Mouse (Mus musculus): ENCODE data around the gene Clock. TPM values are rescaled to one million over a fixed set of nuclear protein-coding genes. Genes with fewer than 3 reads are reported as not detected.

Clock gene
- 11.7 and 13.5 TPM in 2 replicates for polyA plus RNA-seq (2015; fragmentation: Nextera tagmentation; extraction: Ambion mirVana)

DNA sequence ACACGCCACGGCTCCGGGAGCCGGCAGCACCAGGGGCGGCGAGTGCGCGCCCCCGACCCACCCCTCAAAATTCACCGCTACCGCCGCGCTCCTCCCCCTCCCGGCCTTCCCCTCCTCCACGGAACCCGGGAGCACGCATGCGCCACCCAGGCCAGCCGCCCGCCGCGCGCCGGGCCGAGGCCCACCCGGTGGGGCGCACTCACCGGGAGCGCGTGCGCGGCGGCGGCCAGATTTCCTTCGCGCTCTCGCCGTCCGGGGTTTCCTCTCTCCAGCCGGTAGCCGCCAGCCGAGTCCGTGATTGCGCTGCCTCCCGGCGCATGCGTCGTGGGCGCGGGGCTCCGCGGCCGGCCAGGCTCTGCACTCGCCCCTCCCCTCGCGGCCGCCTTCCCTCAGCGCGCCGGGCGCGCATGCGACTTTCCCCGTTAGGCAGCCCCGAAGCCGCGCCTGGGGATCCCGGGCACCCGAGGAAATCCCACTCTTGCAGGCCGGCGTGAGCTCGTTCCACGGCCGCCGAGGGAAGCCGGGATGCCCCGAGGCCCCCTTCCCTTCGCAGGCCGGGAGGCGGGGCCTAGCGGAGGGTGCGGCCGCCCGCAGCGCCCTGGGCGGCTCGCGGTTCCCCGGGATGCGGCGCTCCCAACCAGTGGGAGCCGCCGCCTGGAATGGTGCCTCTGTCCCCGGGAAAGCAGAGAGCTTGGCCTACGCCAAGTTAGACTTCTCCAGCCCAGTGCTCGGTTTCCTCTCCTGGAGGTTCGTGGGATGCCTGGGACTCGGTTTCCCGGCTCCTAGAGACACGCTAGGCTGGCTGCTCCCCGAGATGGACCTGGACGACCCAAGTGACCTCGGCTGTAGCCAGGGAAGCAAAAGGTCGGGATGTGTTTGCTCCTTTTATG lies at the start of gene Clock:
TSS of gene Clock (minus strand) at position 341 of the 890 bp plus-strand sequence.
- Histone ChIP-seq H3K27ac (peak within 1 kb of the TSS; percentile 98), H3K4me1 (peaks cover 24% of the 10 kb centered on the region), H3K9me3 (no peaks in the 10 kb centered on the region), H3K9ac (peak within 1 kb of the TSS; percentile 95), H3K36me3 (no peaks in the 10 kb centered on the region), H3K27me3 (no peaks in the 10 kb centered on the region), H3K4me2 (peak within 1 kb of the TSS; percentile 94), H3K4me3 (peak within 1 kb of the TSS; percentile 100)
- peak; percentile 88 for ATAC-seq (ENCODE audit: borderline replicate concordance, extremely low read depth, low FRiP score, low TSS enrichment)
- WGBS = 0% methylated on average over 66 of the region's 104 CpGs

DNA sequence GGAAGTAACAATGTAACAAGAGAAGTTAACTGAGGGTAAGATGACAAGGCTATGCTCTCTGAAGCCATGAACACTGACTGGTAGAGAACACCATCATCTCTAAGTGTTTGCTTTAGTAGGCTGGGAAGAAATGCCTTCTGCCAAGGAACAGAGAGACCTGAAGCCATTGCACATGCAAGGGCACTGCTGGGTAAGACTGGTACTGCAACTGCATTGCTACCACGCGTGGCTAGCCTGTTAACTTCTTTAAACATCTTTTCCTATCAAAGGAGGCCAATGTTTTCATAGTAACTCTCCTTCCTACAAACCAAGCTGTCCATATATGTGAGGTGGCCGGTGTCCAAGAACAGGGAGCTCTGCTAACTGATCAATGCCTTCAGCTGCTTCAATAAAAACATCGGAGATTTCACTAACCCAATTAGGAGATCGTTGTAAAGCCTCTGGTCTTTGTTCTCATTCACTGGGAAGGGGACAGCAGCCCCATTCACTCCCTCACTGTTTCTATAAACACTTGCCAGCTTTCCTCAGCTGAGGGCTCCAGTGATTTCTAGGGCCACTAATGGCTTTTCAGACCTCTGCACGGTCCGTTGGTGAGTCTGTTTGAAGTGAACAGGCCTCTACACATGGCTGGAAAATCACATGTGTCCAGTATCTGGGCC lies 47.5 kb upstream of the Clock start:
- ATAC-seq (ENCODE audit: borderline replicate concordance, extremely low read depth, low FRiP score, low TSS enrichment) = no peak
- Histone ChIP-seq H3K9me3 (no peaks in the 10 kb centered on the region), H3K4me3 (no peak overlapping the region), H3K27me3 (no peaks in the 10 kb centered on the region), H3K9ac (no peak overlapping the region), H3K4me2 (no peak overlapping the region), H3K36me3 (no peaks in the 10 kb centered on the region), H3K27ac (no peak overlapping the region), H3K4me1 (0 out of 2 replicates have a peak, but pooled peaks cover 5% of the 10 kb centered on the region)
- WGBS = 56% methylated on average over 7 of the region's 7 CpGs

DNA sequence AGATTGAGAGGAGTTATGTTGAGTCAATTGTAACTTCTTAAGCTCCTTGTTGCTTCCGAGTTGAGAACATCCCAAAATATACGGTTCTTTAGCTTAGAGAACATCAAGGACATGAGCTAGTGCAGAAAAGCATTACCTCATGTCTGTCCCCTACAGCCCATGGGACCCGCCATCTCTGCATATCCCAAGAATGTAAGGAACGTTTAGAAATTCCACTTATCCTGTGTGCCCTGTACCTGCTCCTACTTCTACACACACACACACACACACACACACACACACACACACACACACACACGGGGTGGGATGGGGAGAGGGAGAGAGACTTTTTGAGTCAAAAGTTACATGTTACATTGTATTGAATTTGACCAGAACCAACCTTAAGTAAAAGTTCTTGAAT lies 46.9 kb upstream of the Clock start:
- WGBS = 51% methylated on average over 5 of the region's 5 CpGs
- no peak for ATAC-seq (ENCODE audit: borderline replicate concordance, extremely low read depth, low FRiP score, low TSS enrichment)
- no peak overlapping the region for H3K4me3 ChIP-seq
- H3K4me1 ChIP-seq = 0 out of 2 replicates have a peak, but pooled peaks cover 5% of the 10 kb centered on the region
- H3K9ac ChIP-seq = no peak overlapping the region
- no peak overlapping the region for H3K27ac ChIP-seq
- no peak overlapping the region for H3K4me2 ChIP-seq
- no peaks in the 10 kb centered on the region for H3K27me3 ChIP-seq
- H3K36me3 ChIP-seq = no peaks in the 10 kb centered on the region
- H3K9me3 ChIP-seq = no peaks in the 10 kb centered on the region

DNA sequence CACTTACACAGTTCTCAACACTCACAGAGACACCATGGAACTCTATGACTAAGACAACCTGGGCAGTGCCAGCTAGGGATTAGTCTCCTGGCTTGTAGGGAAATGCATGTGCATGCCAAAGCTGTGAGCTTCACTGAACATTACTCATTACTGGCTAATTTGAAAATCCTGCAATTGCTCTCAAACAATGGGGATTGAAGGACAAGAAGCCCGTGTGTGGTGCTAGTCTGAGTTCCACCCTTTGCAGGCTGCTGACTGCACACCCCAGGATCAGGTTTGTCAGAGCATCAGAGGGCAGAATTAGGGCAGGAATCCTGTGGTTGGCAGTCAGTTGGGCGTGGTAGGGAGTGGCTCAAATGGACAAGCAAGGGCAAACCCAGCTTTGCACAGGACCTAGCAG lies 41.5 kb upstream of the Clock start:
- Histone ChIP-seq H3K27ac (no peak overlapping the region), H3K36me3 (no peaks in the 10 kb centered on the region), H3K4me2 (no peak overlapping the region), H3K27me3 (no peaks in the 10 kb centered on the region), H3K9ac (no peak overlapping the region), H3K9me3 (no peaks in the 10 kb centered on the region), H3K4me3 (no peak overlapping the region), H3K4me1 (no peaks in the 10 kb centered on the region)
- no peak for ATAC-seq (ENCODE audit: borderline replicate concordance, extremely low read depth, low FRiP score, low TSS enrichment)
- 71% methylated on average over 2 of the region's 2 CpGs for WGBS

DNA sequence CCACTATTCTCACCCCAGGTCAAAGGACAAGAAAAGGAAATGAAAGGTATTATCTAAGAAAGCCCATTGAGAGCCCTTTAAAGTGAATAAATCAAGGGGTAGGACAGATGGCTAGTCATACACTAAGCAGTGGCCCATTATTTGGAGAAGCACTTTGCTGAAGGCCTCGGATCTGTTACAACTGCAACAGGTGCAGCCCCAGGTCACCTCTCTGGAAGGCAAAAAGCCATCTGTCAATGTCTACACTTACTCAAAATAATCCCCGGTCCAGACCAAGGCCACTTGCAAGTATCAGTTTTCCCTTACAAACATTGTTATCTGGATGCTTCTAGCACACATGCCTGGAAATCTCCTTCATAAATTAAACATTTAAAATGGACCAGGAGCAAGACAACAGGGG lies 36.3 kb upstream of the Clock start:
- Histone ChIP-seq H3K4me1 (no peaks in the 10 kb centered on the region), H3K9ac (no peak overlapping the region), H3K4me2 (no peak overlapping the region), H3K9me3 (no peaks in the 10 kb centered on the region), H3K4me3 (no peak overlapping the region), H3K36me3 (no peaks in the 10 kb centered on the region), H3K27me3 (no peaks in the 10 kb centered on the region), H3K27ac (no peak overlapping the region)
- ATAC-seq (ENCODE audit: borderline replicate concordance, extremely low read depth, low FRiP score, low TSS enrichment) = no peak
- 29% methylated on average over 2 of the region's 2 CpGs for WGBS

DNA sequence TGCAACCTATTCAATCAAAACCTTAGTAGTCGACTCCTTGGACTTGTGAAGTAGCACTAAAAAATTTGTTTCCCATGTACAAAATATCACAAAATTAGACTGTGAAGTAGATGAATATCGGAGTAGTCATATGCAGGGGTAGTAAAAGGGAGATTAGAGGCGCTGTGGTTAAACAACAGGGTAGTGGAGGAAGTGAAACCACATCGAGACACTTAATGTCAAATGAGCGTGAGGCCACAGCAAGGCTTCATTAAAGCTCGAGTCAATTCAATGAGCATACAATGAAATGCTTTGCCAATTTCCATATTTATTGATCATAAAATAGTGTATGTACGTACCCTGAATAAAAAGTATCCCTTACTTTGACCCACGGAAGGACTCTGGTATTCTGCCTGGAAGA lies 32.5 kb upstream of the Clock start:
- no peaks in the 10 kb centered on the region for H3K27me3 ChIP-seq
- WGBS = 82% methylated on average over 8 of the region's 8 CpGs
- no peak overlapping the region for H3K9ac ChIP-seq
- H3K4me2 ChIP-seq = no peak overlapping the region
- no peak overlapping the region for H3K27ac ChIP-seq
- no peaks in the 10 kb centered on the region for H3K9me3 ChIP-seq
- no peaks in the 10 kb centered on the region for H3K36me3 ChIP-seq
- H3K4me3 ChIP-seq = no peak overlapping the region
- ATAC-seq (ENCODE audit: borderline replicate concordance, extremely low read depth, low FRiP score, low TSS enrichment) = no peak
- no peaks in the 10 kb centered on the region for H3K4me1 ChIP-seq

DNA sequence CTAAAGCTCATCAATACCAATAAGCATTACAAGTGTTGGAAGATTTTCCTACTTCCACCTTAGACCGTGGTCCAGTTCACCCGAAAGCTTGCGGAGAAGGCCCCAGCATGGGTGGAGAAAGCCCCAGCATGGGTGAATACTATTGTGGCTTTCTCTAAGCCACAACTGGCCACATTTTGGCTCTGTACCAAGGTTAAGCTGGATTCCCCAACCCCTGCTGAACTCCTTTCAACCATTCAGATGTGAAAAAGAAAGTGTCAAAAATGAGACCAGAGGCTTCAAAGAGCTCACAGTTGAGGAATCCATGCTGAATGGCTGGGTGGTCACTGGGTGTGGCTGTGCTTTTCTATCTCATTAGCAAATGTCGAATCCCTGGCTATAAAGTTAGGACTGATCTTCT lies 29.2 kb upstream of the Clock start:
- H3K27me3 ChIP-seq = no peaks in the 10 kb centered on the region
- H3K36me3 ChIP-seq = no peaks in the 10 kb centered on the region
- H3K9ac ChIP-seq = no peak overlapping the region
- ATAC-seq (ENCODE audit: borderline replicate concordance, extremely low read depth, low FRiP score, low TSS enrichment) = no peak
- 77% methylated on average over 4 of the region's 4 CpGs for WGBS
- no peak overlapping the region for H3K27ac ChIP-seq
- H3K9me3 ChIP-seq = no peaks in the 10 kb centered on the region
- no peak overlapping the region for H3K4me3 ChIP-seq
- H3K4me1 ChIP-seq = no peaks in the 10 kb centered on the region
- no peak overlapping the region for H3K4me2 ChIP-seq

DNA sequence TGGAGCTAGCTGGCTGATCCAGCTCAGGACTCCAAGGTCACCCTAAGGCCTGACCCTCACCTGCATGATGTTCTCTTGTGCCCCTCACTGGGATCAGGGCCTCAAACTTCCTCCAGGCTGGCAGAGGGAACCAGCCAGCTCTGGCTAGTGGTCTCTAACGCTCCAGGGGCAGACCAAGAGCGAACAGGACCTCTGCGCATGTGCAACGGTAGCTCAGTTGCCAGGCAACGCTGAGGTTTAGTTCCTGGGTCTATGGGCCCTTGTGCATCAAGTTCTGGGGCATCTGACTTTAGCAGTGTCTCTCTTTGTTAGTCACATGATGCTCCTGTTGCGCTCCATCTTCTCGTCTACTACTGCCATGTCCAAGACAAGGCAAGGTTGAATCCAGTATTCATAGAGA lies 26.4 kb upstream of the Clock start, which contains the start of gene Pdcl2:
TSS of gene Pdcl2 (minus strand) at position 204 of the 400 bp plus-strand sequence.
- ATAC-seq (ENCODE audit: borderline replicate concordance, extremely low read depth, low FRiP score, low TSS enrichment) = no peak
- Histone ChIP-seq H3K27me3 (no peaks in the 10 kb centered on the region), H3K4me1 (no peaks in the 10 kb centered on the region), H3K9ac (no peak within 1 kb of the TSS), H3K36me3 (no peaks in the 10 kb centered on the region), H3K27ac (no peak within 1 kb of the TSS), H3K9me3 (no peaks in the 10 kb centered on the region), H3K4me3 (no peak within 1 kb of the TSS), H3K4me2 (no peak within 1 kb of the TSS)
- 88% methylated on average over 7 of the region's 7 CpGs for WGBS

DNA sequence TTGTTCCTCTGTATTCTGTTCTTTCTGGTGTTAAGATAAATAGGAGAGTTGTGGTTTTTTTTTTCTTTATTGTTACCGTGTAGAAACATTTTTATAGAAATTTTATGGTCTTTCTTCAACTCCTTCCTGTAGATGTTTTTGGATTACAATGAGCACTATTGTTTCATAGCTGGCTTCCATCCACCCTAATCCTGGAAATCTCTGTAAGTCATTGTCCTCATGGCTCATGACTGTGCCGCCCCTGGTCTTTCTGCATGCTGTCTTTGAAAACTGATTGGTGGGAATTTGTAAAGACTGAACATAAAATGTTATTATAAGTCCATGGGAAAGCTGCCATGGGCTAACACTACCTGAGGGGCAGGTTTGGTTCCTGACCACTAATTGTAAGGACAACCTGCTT lies 22.7 kb upstream of the Clock start:
- no peak overlapping the region for H3K9ac ChIP-seq
- 61% methylated on average over 2 of the region's 2 CpGs for WGBS
- no peaks in the 10 kb centered on the region for H3K27me3 ChIP-seq
- no peak overlapping the region for H3K27ac ChIP-seq
- H3K4me2 ChIP-seq = no peak overlapping the region
- H3K4me3 ChIP-seq = no peak overlapping the region
- H3K36me3 ChIP-seq = no peaks in the 10 kb centered on the region
- ATAC-seq (ENCODE audit: borderline replicate concordance, extremely low read depth, low FRiP score, low TSS enrichment) = no peak
- H3K4me1 ChIP-seq = no peaks in the 10 kb centered on the region
- no peaks in the 10 kb centered on the region for H3K9me3 ChIP-seq

DNA sequence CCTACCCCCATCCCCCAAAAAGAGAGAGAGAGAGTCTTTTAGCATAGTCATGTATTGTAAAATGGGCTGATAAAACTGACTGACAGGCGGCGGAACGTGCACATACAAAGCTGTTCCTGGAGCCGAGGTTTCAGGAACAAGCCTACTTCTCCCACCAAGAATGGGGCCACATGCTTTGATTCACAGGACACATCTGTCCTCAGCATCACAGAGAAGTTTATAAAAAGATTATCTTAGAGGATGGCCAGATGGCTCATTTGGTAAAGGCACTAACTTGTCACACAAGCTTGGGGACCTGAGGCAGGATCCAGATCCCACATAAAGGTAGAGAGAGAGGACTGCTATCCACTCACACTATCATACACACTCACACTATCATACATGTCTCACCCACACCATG lies 20.5 kb upstream of the Clock start:
- H3K36me3 ChIP-seq = no peaks in the 10 kb centered on the region
- H3K9me3 ChIP-seq = no peaks in the 10 kb centered on the region
- H3K4me2 ChIP-seq = no peak overlapping the region
- H3K4me1 ChIP-seq = no peaks in the 10 kb centered on the region
- no peak overlapping the region for H3K27ac ChIP-seq
- H3K4me3 ChIP-seq = no peak overlapping the region
- 78% methylated on average over 4 of the region's 4 CpGs for WGBS
- H3K9ac ChIP-seq = no peak overlapping the region
- H3K27me3 ChIP-seq = no peaks in the 10 kb centered on the region
- ATAC-seq (ENCODE audit: borderline replicate concordance, extremely low read depth, low FRiP score, low TSS enrichment) = no peak

DNA sequence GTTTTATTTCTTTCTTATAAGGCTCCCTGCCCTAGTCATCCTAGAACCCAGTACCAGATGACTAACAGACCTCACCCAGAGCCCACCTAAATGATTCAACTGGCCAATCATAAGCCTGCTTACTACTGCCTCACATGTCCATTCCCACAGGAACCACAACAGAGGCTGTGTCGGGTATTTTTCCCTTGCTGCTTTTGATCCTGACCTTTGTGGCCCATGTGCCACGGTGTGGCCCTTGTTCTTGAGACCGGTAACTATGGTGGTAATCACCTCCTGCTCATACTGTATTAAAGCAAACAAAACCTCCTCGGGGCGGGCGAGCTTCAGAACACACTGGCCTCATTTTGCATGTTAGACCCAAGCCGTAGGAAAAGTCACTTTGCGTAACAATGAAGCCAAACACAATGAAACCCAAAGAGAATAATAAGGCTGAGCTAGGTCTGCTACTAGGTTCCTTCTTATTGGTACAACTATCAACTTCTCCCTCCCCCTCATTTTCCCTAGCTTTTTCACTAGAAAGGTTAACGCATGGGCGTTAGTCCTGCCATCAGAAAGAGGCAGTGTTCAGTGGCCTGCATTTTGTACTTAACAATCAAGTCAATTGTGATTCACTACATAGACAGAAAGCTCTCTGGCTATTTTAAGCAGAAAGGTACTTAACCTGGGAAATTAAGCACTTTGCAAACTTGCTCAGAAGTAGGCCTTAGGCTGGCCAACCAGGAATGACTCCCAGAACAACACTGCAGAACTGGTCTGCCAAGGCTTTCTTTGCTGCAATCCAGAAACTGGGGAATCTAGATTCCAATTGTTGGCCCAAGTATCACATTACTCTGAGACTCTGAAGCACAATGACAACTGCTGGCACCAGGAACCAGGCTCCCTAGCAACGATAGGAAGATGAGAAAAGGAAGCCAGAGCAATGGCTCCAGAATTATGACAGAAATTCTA lies 16.9 kb upstream of the Clock start:
- Histone ChIP-seq H3K27ac (peak overlapping the region; percentile 58), H3K4me2 (no peak overlapping the region), H3K36me3 (no peaks in the 10 kb centered on the region), H3K9ac (no peak overlapping the region), H3K4me1 (no peaks in the 10 kb centered on the region), H3K9me3 (no peaks in the 10 kb centered on the region), H3K4me3 (no peak overlapping the region), H3K27me3 (no peaks in the 10 kb centered on the region)
- WGBS = 40% methylated on average over 11 of the region's 11 CpGs
- no peak for ATAC-seq (ENCODE audit: borderline replicate concordance, extremely low read depth, low FRiP score, low TSS enrichment)

Measured in lung, embryonic 15.5 days (tissue).